Mouse (Mus musculus) stomach, embryonic 15.5 days (tissue): ENCODE measurements at regions not wholly inside any gene's neighbourhood (a gene's known extent, or its start where the extent isn't known, plus 50 kb on each side); places are given as distances from the start of the nearest gene placed in this dataset.

Source experiments
- ATAC-seq: fragments of 200-750 bp; cut with Nextera tagmentation; 2 replicates; pipeline ENCODE4 v1.8.0; 2017; ENCODE audit warnings: low read depth, moderate number of reproducible peaks, moderate TSS enrichment; ENCODE audit not compliant: insufficient read depth, low FRiP score
- H3K27ac ChIP-seq: fragments of 300-500 bp; sonication (generic); 2 replicates; pipeline ENCODE4 v1.5.1; 2015; ENCODE audit warnings: mild to moderate bottlenecking, inconsistent platforms
- H3K27me3 ChIP-seq: fragments of 300-500 bp; sonication (generic); replicated peaks from 2 replicates; pipeline ENCODE4 v1.6.1; 2015; ENCODE audit warnings: inconsistent platforms
- H3K36me3 ChIP-seq: fragments of 300-500 bp; sonication (generic); 2 replicates; pipeline ENCODE4 v1.6.1; 2015; ENCODE audit warnings: inconsistent platforms
- H3K4me1 ChIP-seq: fragments of 300-500 bp; sonication (generic); 2 replicates; pipeline ENCODE4 v1.6.1; 2015; ENCODE audit warnings: inconsistent platforms
- H3K4me2 ChIP-seq: fragments of 300-500 bp; sonication (generic); 2 replicates; pipeline ENCODE4 v1.6.1; 2015; ENCODE audit warnings: mild to moderate bottlenecking, inconsistent platforms
- H3K4me3 ChIP-seq: fragments of 300-500 bp; sonication (generic); replicated peaks from 2 replicates; pipeline ENCODE4 v1.5.1; 2015; ENCODE audit warnings: inconsistent platforms
- H3K9ac ChIP-seq: fragments of 300-500 bp; sonication (generic); 2 replicates; pipeline ENCODE4 v1.6.1; 2015; ENCODE audit warnings: inconsistent platforms
- H3K9me3 ChIP-seq: fragments of 300-500 bp; sonication (generic); 2 replicates; pipeline ENCODE4 v1.6.1; 2016; ENCODE audit warnings: inconsistent platforms
- WGBS: fragments of 180-500 bp; shearing (Covaris S2); methylation state at CpG from one replicate; pipeline ENCODE4 v1.1.7; 2015; 5-methylcytosine and 5-hydroxymethylcytosine counted together

- no peak for ATAC-seq
- Histone ChIP-seq H3K27ac (no peak overlapping the region), H3K4me3 (no peak overlapping the region), H3K4me2 (no peak overlapping the region), H3K27me3 (no peaks in the 10 kb centered on the region), H3K9ac (no peak overlapping the region), H3K9me3 (no peaks in the 10 kb centered on the region), H3K36me3 (no peaks in the 10 kb centered on the region), H3K4me1 (no peaks in the 10 kb centered on the region)
- WGBS = 44% methylated on average over 4 of the region's 4 CpGs
These were observed 2841.7 kb downstream of the Poteg start for GRCm38 (mm10) chr8:30289169-30289568.

DNA sequence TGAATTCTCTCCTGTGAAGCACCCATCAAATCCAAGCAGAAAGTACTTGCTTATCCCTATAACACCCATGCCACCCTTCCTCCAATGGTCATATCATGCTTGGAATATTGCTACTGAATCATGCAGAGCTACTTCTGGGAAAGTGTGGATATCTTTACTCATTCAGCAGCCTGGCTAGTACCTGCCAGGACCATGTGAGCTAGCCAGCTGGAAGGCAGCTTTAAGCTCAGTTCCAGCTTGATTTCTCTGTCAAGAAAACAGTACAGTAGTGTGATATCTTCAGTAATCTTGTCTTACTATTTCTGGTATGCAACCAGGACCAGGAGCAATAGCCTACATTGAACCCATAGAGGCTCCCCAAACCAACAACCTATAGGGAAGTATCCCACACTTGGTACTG lies 2883.7 kb downstream of the Poteg start:
- H3K4me3 ChIP-seq = no peak overlapping the region
- no peak for ATAC-seq
- no peaks in the 10 kb centered on the region for H3K27me3 ChIP-seq
- H3K36me3 ChIP-seq = no peaks in the 10 kb centered on the region
- H3K27ac ChIP-seq = no peak overlapping the region
- H3K9ac ChIP-seq = no peak overlapping the region
- no peaks in the 10 kb centered on the region for H3K9me3 ChIP-seq
- no peaks in the 10 kb centered on the region for H3K4me1 ChIP-seq
- H3K4me2 ChIP-seq = no peak overlapping the region

- H3K27me3 ChIP-seq = no peaks in the 10 kb centered on the region
- no peak overlapping the region for H3K27ac ChIP-seq
- H3K9me3 ChIP-seq = no peaks in the 10 kb centered on the region
- H3K4me1 ChIP-seq = no peaks in the 10 kb centered on the region
- H3K4me2 ChIP-seq = no peak overlapping the region
- no peaks in the 10 kb centered on the region for H3K36me3 ChIP-seq
- H3K4me3 ChIP-seq = no peak overlapping the region
- WGBS = 54% methylated on average over 3 of the region's 3 CpGs
- ATAC-seq = no peak
- H3K9ac ChIP-seq = no peak overlapping the region
These were observed 2885.9 kb downstream of the Poteg start for GRCm38 (mm10) chr8:30333352-30333751.

- Histone ChIP-seq H3K4me2 (no peak overlapping the region), H3K27ac (no peak overlapping the region), H3K36me3 (no peaks in the 10 kb centered on the region), H3K4me1 (no peaks in the 10 kb centered on the region), H3K4me3 (no peak overlapping the region), H3K9ac (no peak overlapping the region), H3K9me3 (no peaks in the 10 kb centered on the region), H3K27me3 (no peaks in the 10 kb centered on the region)
- no peak for ATAC-seq
- 80% methylated on average over 1 of the region's 1 CpGs for WGBS
These were observed 2912.0 kb downstream of the Poteg start for GRCm38 (mm10) chr8:30359464-30359863.

- Histone ChIP-seq H3K36me3 (no peaks in the 10 kb centered on the region), H3K27me3 (no peaks in the 10 kb centered on the region), H3K9ac (no peak overlapping the region), H3K9me3 (no peaks in the 10 kb centered on the region), H3K4me1 (no peaks in the 10 kb centered on the region), H3K27ac (no peak overlapping the region), H3K4me3 (no peak overlapping the region), H3K4me2 (no peak overlapping the region)
- WGBS = 69% methylated on average over 2 of the region's 2 CpGs
- no peak for ATAC-seq
These were observed 2918.3 kb downstream of the Poteg start for GRCm38 (mm10) chr8:30365721-30366120.

DNA sequence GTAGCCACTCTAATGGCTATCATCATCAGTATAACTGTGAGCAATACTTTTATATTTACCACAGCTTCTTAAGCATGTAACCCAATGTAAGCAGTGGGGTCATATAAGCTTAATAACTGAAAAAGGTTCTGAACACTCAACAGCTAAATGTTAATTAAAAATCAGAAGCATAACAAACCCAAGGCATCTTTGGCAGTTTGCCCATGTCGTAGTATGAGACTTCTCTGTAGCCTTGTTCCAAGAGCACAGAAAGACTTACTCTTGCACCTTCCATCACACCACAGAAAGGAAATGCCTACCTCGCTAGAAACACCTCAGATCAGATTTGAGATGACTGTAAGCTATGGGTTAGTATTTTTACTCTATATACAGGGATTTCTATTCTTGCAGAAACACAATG lies 2944.5 kb downstream of the Poteg start:
- WGBS = 82% methylated on average over 2 of the region's 2 CpGs
- Histone ChIP-seq H3K36me3 (no peaks in the 10 kb centered on the region), H3K9ac (no peak overlapping the region), H3K9me3 (no peaks in the 10 kb centered on the region), H3K27ac (no peak overlapping the region), H3K4me3 (no peak overlapping the region), H3K4me2 (no peak overlapping the region), H3K27me3 (no peaks in the 10 kb centered on the region), H3K4me1 (no peaks in the 10 kb centered on the region)
- ATAC-seq = no peak

- 69% methylated on average over 2 of the region's 2 CpGs for WGBS
- no peak overlapping the region for H3K27ac ChIP-seq
- no peak for ATAC-seq
These were observed 2989.1 kb upstream of the 5930422O12Rik start for GRCm38 (mm10) chr8:30439423-30439822.

DNA sequence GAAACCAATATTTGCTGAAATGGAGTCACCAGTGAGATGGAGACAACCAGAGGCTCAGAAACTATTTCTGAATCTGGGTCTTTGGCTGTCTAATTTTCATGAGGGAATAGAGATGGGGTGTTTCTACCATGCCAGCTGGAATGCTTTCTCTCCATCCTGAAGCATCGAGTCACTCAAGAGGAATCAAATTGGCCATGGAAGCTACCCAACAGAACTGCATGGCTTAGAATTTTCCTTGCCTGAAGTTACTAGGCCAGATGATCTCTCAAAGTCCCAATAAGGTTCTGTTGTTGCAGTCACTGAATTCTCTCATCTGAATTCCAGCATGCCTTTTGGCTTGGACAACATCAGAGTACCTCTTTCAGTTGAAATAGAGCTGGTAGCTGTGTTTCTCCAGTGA lies 2986.7 kb upstream of the 5930422O12Rik start:
- Histone ChIP-seq H3K4me3 (no peak overlapping the region), H3K4me1 (no peaks in the 10 kb centered on the region), H3K27me3 (no peaks in the 10 kb centered on the region), H3K4me2 (no peak overlapping the region), H3K27ac (no peak overlapping the region), H3K36me3 (no peaks in the 10 kb centered on the region), H3K9me3 (no peaks in the 10 kb centered on the region), H3K9ac (no peak overlapping the region)
- ATAC-seq = no peak
- 74% methylated on average over 1 of the region's 1 CpGs for WGBS

More at GRCm38 (mm10) chr8:30439423-30439822, 2989.1 kb upstream of the 5930422O12Rik start:
- Histone ChIP-seq H3K27me3 (no peaks in the 10 kb centered on the region), H3K4me2 (no peak overlapping the region), H3K36me3 (no peaks in the 10 kb centered on the region), H3K9me3 (no peaks in the 10 kb centered on the region), H3K9ac (no peak overlapping the region), H3K4me3 (no peak overlapping the region), H3K4me1 (no peaks in the 10 kb centered on the region)

DNA sequence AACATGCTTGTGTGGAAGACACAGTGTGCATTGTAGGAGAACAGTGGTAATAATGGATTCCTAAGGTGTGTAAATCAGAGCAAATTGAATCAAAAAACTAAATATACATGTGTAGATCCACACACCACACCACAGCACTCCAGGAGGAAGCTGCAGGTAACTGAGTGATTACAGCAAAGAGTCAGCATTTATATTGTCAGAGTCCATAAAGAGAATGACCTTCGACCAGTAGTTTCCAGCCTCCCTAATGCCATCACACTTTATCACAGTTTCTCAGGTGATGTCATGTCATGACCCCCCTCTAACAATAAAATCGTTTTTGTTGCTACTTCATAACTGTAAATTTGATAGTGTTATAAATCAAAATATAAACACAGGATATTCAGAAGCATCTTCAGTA lies 2984.6 kb upstream of the 5930422O12Rik start:
- no peaks in the 10 kb centered on the region for H3K27me3 ChIP-seq
- no peaks in the 10 kb centered on the region for H3K4me1 ChIP-seq
- H3K36me3 ChIP-seq = no peaks in the 10 kb centered on the region
- H3K9ac ChIP-seq = no peak overlapping the region
- no peak overlapping the region for H3K4me2 ChIP-seq
- no peaks in the 10 kb centered on the region for H3K9me3 ChIP-seq
- no peak for ATAC-seq
- no peak overlapping the region for H3K27ac ChIP-seq
- H3K4me3 ChIP-seq = no peak overlapping the region
- 71% methylated on average over 2 of the region's 2 CpGs for WGBS

DNA sequence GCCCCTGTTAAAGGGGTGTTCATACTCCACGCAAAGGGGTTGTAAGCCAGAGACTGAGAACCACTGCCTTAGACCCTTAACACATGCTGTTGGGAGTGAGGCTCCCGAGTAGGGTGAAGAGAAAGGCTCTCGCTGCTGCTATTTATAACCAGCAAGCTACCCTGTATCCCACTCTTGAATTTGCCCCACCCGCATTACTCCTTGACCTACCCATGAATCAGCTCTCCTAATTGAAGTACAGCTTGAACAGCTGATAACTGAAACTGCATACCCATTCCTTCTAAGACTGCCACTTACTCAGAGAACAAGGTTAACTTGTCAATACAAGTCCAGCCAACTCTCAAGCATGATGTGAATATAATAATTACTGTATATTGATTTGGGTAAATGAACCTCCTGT lies 2984.2 kb upstream of the 5930422O12Rik start:
- no peaks in the 10 kb centered on the region for H3K9me3 ChIP-seq
- H3K36me3 ChIP-seq = no peaks in the 10 kb centered on the region
- WGBS = 67% methylated on average over 4 of the region's 4 CpGs
- H3K9ac ChIP-seq = no peak overlapping the region
- H3K4me2 ChIP-seq = no peak overlapping the region
- no peak overlapping the region for H3K4me3 ChIP-seq
- H3K4me1 ChIP-seq = no peaks in the 10 kb centered on the region
- H3K27ac ChIP-seq = no peak overlapping the region
- ATAC-seq = no peak
- H3K27me3 ChIP-seq = no peaks in the 10 kb centered on the region

DNA sequence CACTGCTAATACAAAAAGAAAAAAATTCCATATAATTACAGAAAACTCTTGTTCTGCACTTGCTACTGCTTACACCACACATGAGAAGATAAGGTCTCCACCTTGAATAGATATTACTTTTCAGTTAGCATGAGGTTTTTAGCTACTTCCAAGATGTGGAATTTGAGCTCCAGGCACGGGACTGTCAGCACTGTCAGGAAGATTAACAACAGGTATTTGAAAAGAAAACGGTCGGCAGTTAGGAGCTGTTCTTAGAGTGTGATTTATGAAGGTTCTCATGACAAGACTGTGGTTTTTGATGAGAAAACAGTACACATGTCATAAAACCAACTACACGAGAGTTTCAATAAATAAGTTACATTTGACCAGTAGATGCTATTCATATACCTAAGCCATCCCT lies 2970.4 kb upstream of the 5930422O12Rik start:
- no peak for ATAC-seq
- 30% methylated on average over 4 of the region's 4 CpGs for WGBS
- Histone ChIP-seq H3K9me3 (no peaks in the 10 kb centered on the region), H3K36me3 (no peaks in the 10 kb centered on the region), H3K4me2 (no peak overlapping the region), H3K27ac (no peak overlapping the region), H3K9ac (no peak overlapping the region), H3K4me1 (no peaks in the 10 kb centered on the region), H3K27me3 (no peaks in the 10 kb centered on the region), H3K4me3 (no peak overlapping the region)

DNA sequence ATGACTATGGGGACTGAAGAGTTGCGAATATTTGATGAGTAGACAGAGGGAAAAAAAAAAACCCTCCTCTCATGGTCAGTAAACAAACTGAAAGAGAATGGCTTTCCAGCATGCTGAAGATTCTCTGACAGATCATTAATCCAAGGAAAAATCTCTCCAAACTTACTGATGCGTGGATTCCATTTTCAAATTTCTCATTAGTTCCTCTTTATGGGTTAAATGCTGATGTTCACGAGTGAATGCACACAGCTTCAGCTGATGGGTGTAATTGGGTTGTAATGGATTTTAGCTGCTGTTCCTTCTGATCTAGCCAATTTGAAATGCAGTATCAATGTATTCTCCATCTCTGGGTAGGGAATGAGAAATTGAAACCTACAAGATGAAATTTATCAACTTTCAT lies 2945.6 kb upstream of the 5930422O12Rik start:
- Histone ChIP-seq H3K4me3 (no peak overlapping the region), H3K36me3 (no peaks in the 10 kb centered on the region), H3K27ac (no peak overlapping the region), H3K4me2 (no peak overlapping the region), H3K4me1 (no peaks in the 10 kb centered on the region), H3K27me3 (no peaks in the 10 kb centered on the region), H3K9ac (no peak overlapping the region), H3K9me3 (no peaks in the 10 kb centered on the region)
- 71% methylated on average over 3 of the region's 3 CpGs for WGBS
- no peak for ATAC-seq

DNA sequence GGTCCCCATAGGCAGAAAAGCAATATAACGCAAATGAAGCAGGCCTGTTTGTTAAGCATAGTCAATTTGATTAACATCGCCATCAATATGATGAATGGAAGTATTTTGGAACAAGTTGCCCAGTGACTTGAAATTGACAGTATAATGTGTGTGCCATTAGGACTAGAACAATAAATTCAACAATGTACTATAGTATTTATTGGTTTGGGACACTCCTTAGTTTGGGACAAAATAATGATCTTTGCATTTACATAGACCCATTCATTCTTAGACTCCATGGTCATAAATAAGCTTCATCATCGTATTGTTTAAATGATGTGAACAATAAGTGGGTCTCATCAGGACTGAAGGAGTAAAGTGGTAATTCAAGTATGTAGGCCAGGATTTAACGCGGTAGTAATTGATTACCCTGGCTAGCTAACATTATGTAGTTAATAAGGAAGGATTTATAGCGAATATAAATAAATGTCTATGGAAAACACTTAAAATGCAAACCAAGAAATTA lies 2933.6 kb upstream of the 5930422O12Rik start:
- no peak overlapping the region for H3K27ac ChIP-seq
- 80% methylated on average over 6 of the region's 6 CpGs for WGBS

More for the DNA sequence above, 2933.6 kb upstream of the 5930422O12Rik start:
- Histone ChIP-seq H3K36me3 (no peaks in the 10 kb centered on the region), H3K27me3 (no peaks in the 10 kb centered on the region), H3K4me3 (no peak overlapping the region), H3K9ac (no peak overlapping the region), H3K4me2 (no peak overlapping the region), H3K4me1 (no peaks in the 10 kb centered on the region), H3K9me3 (no peaks in the 10 kb centered on the region)
- no peak for ATAC-seq
